Mouse (Mus musculus) neural tube, embryonic 10.5 days (tissue): Measurements from ENCODE around the gene Trim11.
A peak's percentile ranks its signal among the peaks of the same experiment; 100 is the strongest.
"Not testable (repeated sequence)": the region's sequence is repeated elsewhere in the genome, so short reads cannot be mapped to it uniquely, and the experiment has no call there.

Experiments used
- DNase-seq: peaks from one replicate; pipeline ENCODE4 v3.0.0-alpha.2; 2017; ENCODE audit warnings: low spot score; ENCODE audit errors: extremely low spot score

Trim11 gene

GRCm38 (mm10) chr11:58978027-58978705 is at the start of gene Trim11:
Trim11 (plus strand) TSS chr11:58978093.
- DNase-seq, result peak; percentile 72

- DNase-seq, result no peak
Measured at GRCm38 (mm10) chr11:58929055-58929454, 48.8 kb upstream of the Trim11 start.

GRCm38 (mm10) chr11:58929641-58930040 is 48.3 kb upstream of the Trim11 start:
- DNase-seq, result no peak

- no peak for DNase-seq
Measured at GRCm38 (mm10) chr11:58930254-58930653, 47.6 kb upstream of the Trim11 start.

GRCm38 (mm10) chr11:58931576-58931975 is 46.3 kb upstream of the Trim11 start:
- DNase-seq, result no peak

- peak; percentile 44 for DNase-seq
Measured at GRCm38 (mm10) chr11:58937909-58938308, 40.0 kb upstream of the Trim11 start.

- DNase-seq, result peak; percentile 90
Measured at GRCm38 (mm10) chr11:58938322-58939087, 39.4 kb upstream of the Trim11 start, which contains the start of gene Rnf187. Rnf187 (minus strand) TSS chr11:58938916.

GRCm38 (mm10) chr11:58939088-58939439 is 38.8 kb upstream of the Trim11 start:
- DNase-seq, result no peak

GRCm38 (mm10) chr11:58944136-58944535 is 33.8 kb upstream of the Trim11 start:
- no peak for DNase-seq

- DNase-seq, result no peak
Measured at GRCm38 (mm10) chr11:58947306-58947705, 30.6 kb upstream of the Trim11 start.

GRCm38 (mm10) chr11:58947798-58948528 is 29.9 kb upstream of the Trim11 start:
- no peak for DNase-seq

GRCm38 (mm10) chr11:58948542-58949479 is 29.1 kb upstream of the Trim11 start, which contains the start of gene Hist3h2ba:
Hist3h2ba (plus strand) TSS chr11:58948920.
- peak; percentile 73 for DNase-seq

GRCm38 (mm10) chr11:58949480-58950431 is 28.1 kb upstream of the Trim11 start:
- DNase-seq, result no peak

- DNase-seq, result no peak
Measured at GRCm38 (mm10) chr11:58951210-58951609, 26.7 kb upstream of the Trim11 start.

GRCm38 (mm10) chr11:58953351-58954169 is 24.3 kb upstream of the Trim11 start:
- DNase-seq, result peak; percentile 74

- not testable (repeated sequence) for DNase-seq
Measured at GRCm38 (mm10) chr11:58954170-58954419, 23.8 kb upstream of the Trim11 start.

GRCm38 (mm10) chr11:58954420-58955142 is 23.3 kb upstream of the Trim11 start, which contains the start of the genes Hist3h2a and Trim17:
Hist3h2a (plus strand) TSS chr11:58954685.
Trim17 (plus strand) TSS chr11:58954685.
- peak; percentile 84 for DNase-seq

- no peak for DNase-seq
Measured at GRCm38 (mm10) chr11:58955143-58955867, 22.6 kb upstream of the Trim11 start.
